Mouse (Mus musculus) bone marrow, adult 2 months (tissue): Measurements from ENCODE around the gene E130309D02Rik.

ENCODE experiments used
- CTCF ChIP-seq: fragments of 200-500 bp; IDR thresholded peaks from 2 replicates; pipeline ENCODE4 v1.5.1; 2011; ENCODE audit warnings: low read length, control low read depth; ENCODE audit not compliant: control insufficient read depth, insufficient read depth
- POLR2A ChIP-seq: fragments of 200-500 bp; IDR thresholded peaks from 2 replicates; pipeline ENCODE4 v1.6.1; 2011; ENCODE audit warnings: low read depth, mild to moderate bottlenecking, control low read depth, low read length, borderline replicate concordance; ENCODE audit not compliant: control insufficient read depth

GRCm38 (mm10) chr5:143304251-143304650 lies 10.9 kb downstream of the E130309D02Rik start:
- no peak for TF ChIP-seq CTCF
- TF ChIP-seq POLR2A, result no peak
